Mouse (Mus musculus): ENCODE results near the gene Gbx1. TPM values are rescaled to one million over a fixed set of nuclear protein-coding genes. Genes with fewer than 3 reads are reported as not detected.

The Gbx1 gene
- polyA plus RNA-seq, 1 experiment from 2014 or later = 1.3 TPM

GRCm38 (mm10) chr5:24541144-24541569 lies 14.2 kb upstream of the Gbx1 start:
- H3K9ac ChIP-seq (replicated peaks; ENCODE audit: low read depth, low read length) = no peak overlapping the region
- WGBS = 47% methylated on average over 6 of the region's 6 CpGs
- ATAC-seq = no peak
- 0 out of 2 replicates have a peak, but pooled peaks cover 2% of the 10 kb centered on the region for H3K4me1 ChIP-seq (replicated peaks; ENCODE audit: control insufficient read depth, insufficient read depth, low read length)
- H3K4me2 ChIP-seq (ENCODE audit: low read length) = no peak overlapping the region
- H3K27me3 ChIP-seq (replicated peaks; ENCODE audit: control insufficient read depth, insufficient read depth, low read length) = no peaks in the 10 kb centered on the region
- no peaks in the 10 kb centered on the region for H3K9me3 ChIP-seq (ENCODE audit: control insufficient read depth, low read length)
- H3K36me3 ChIP-seq (ENCODE audit: control insufficient read depth, insufficient read depth) = no peaks in the 10 kb centered on the region
- no peak overlapping the region for H3K4me3 ChIP-seq (replicated peaks; ENCODE audit: low read length)
- H3K27ac ChIP-seq (ENCODE audit: low read length) = no peak overlapping the region

GRCm38 (mm10) chr5:24540387-24541143 lies 13.6 kb upstream of the Gbx1 start, which contains the start of gene Asb10:
Gene Asb10, minus strand, starts transcription at chr5:24540978.
- 54% methylated on average over 14 of the region's 14 CpGs for WGBS
- no peaks in the 10 kb centered on the region for H3K36me3 ChIP-seq (ENCODE audit: control insufficient read depth, insufficient read depth)
- no peak within 1 kb of the TSS for H3K27ac ChIP-seq (ENCODE audit: low read length)
- ATAC-seq = no peak
- H3K9me3 ChIP-seq (ENCODE audit: control insufficient read depth, low read length) = no peaks in the 10 kb centered on the region
- no peak within 1 kb of the TSS for H3K4me3 ChIP-seq (replicated peaks; ENCODE audit: low read length)
- H3K4me1 ChIP-seq (replicated peaks; ENCODE audit: control insufficient read depth, insufficient read depth, low read length) = 0 out of 2 replicates have a peak, but pooled peaks cover 2% of the 10 kb centered on the region
- no peaks in the 10 kb centered on the region for H3K27me3 ChIP-seq (replicated peaks; ENCODE audit: control insufficient read depth, insufficient read depth, low read length)
- no peak within 1 kb of the TSS for H3K9ac ChIP-seq (replicated peaks; ENCODE audit: low read depth, low read length)
- H3K4me2 ChIP-seq (ENCODE audit: low read length) = no peak within 1 kb of the TSS

GRCm38 (mm10) chr5:24539571-24540296 lies 12.7 kb upstream of the Gbx1 start:
- WGBS = 84% methylated on average over 22 of the region's 22 CpGs
- H3K4me3 ChIP-seq (replicated peaks; ENCODE audit: low read length) = no peak overlapping the region
- H3K36me3 ChIP-seq (ENCODE audit: control insufficient read depth, insufficient read depth) = no peaks in the 10 kb centered on the region
- H3K27ac ChIP-seq (ENCODE audit: low read length) = no peak overlapping the region
- H3K9ac ChIP-seq (replicated peaks; ENCODE audit: low read depth, low read length) = no peak overlapping the region
- 0 out of 2 replicates have a peak, but pooled peaks cover 2% of the 10 kb centered on the region for H3K4me1 ChIP-seq (replicated peaks; ENCODE audit: control insufficient read depth, insufficient read depth, low read length)
- no peaks in the 10 kb centered on the region for H3K9me3 ChIP-seq (ENCODE audit: control insufficient read depth, low read length)
- no peak overlapping the region for H3K4me2 ChIP-seq (ENCODE audit: low read length)
- no peak for ATAC-seq
- no peaks in the 10 kb centered on the region for H3K27me3 ChIP-seq (replicated peaks; ENCODE audit: control insufficient read depth, insufficient read depth, low read length)

DNA sequence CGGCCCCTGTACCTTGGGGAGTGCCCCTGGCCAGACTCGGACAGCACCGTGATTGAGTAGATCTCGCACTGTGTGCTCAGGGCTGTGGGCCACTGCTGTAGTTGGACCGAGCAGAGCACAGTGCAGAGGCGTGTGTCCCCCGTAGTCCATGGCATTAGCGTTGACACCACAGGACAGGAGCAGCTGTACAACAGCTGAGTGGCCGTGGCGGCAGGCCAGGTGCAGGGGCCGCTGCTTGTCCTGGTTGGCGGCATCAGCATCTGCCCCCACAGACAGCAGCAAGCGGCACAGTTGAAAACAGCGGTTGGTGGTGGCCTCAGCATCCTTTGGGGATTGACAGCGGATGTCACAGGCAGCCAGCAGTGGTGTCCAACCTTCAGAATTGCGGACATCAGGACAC lies 10.6 kb upstream of the Gbx1 start:
- Histone ChIP-seq H3K4me1 (replicated peaks; ENCODE audit: control insufficient read depth, insufficient read depth, low read length) (0 out of 2 replicates have a peak, but pooled peaks cover 2% of the 10 kb centered on the region), H3K36me3 (ENCODE audit: control insufficient read depth, insufficient read depth) (no peaks in the 10 kb centered on the region), H3K4me2 (ENCODE audit: low read length) (no peak overlapping the region), H3K27me3 (replicated peaks; ENCODE audit: control insufficient read depth, insufficient read depth, low read length) (no peaks in the 10 kb centered on the region), H3K9ac (replicated peaks; ENCODE audit: low read depth, low read length) (no peak overlapping the region), H3K4me3 (replicated peaks; ENCODE audit: low read length) (no peak overlapping the region), H3K9me3 (ENCODE audit: control insufficient read depth, low read length) (no peaks in the 10 kb centered on the region), H3K27ac (ENCODE audit: low read length) (no peak overlapping the region)
- 64% methylated on average over 16 of the region's 16 CpGs for WGBS
- no peak for ATAC-seq

DNA sequence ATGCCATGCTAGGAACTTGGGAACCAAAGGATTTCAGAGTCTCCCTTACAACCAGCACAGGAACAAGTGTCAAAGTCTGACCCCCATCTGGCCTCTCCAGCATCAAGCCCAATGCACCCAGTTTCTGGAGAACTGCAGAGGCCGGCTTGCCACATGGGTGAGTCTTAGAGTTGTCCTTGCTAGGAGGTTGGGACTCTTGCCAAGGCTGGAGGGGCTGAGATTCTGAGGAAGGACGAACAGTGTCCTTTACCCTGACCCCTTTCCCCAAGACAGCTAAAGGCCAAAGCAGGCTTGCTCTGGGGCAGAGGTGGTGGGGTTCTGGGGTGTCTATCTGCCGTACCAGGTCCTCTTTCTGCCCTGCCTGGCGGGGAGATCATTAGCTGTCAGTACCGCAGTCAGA lies 9.5 kb upstream of the Gbx1 start:
- ATAC-seq = no peak
- H3K36me3 ChIP-seq (ENCODE audit: control insufficient read depth, insufficient read depth) = no peaks in the 10 kb centered on the region
- WGBS = 32% methylated on average over 5 of the region's 5 CpGs
- H3K4me1 ChIP-seq (replicated peaks; ENCODE audit: control insufficient read depth, insufficient read depth, low read length) = 0 out of 2 replicates have a peak, but pooled peaks cover 2% of the 10 kb centered on the region
- H3K27me3 ChIP-seq (replicated peaks; ENCODE audit: control insufficient read depth, insufficient read depth, low read length) = no peaks in the 10 kb centered on the region
- H3K9me3 ChIP-seq (ENCODE audit: control insufficient read depth, low read length) = no peaks in the 10 kb centered on the region
- no peak overlapping the region for H3K9ac ChIP-seq (replicated peaks; ENCODE audit: low read depth, low read length)
- no peak overlapping the region for H3K4me2 ChIP-seq (ENCODE audit: low read length)
- no peak overlapping the region for H3K4me3 ChIP-seq (replicated peaks; ENCODE audit: low read length)
- no peak overlapping the region for H3K27ac ChIP-seq (ENCODE audit: low read length)

DNA sequence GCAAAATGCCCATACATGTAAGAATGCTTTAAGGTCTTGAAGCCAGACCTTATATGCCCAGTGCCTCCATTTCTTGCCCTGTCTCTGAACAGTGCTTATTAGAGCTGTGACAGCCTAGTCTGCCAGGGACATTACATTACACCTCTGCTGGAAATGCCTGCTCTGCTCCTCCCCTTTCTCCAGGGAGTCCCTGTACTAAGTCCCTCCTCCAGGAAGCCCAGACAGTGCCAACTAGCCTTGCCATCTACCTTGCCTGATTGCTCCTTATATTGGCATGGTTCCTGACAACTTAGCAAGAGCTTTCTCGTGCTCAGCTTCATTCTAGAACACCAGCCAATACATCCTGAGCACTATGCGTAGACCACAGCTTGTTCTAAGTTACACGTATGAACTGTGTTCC lies 8.7 kb upstream of the Gbx1 start:
- H3K9ac ChIP-seq (replicated peaks; ENCODE audit: low read depth, low read length) = no peak overlapping the region
- no peaks in the 10 kb centered on the region for H3K27me3 ChIP-seq (replicated peaks; ENCODE audit: control insufficient read depth, insufficient read depth, low read length)
- 67% methylated on average over 3 of the region's 3 CpGs for WGBS
- no peak overlapping the region for H3K4me3 ChIP-seq (replicated peaks; ENCODE audit: low read length)
- H3K4me1 ChIP-seq (replicated peaks; ENCODE audit: control insufficient read depth, insufficient read depth, low read length) = 0 out of 2 replicates have a peak, but pooled peaks cover 2% of the 10 kb centered on the region
- H3K4me2 ChIP-seq (ENCODE audit: low read length) = no peak overlapping the region
- H3K36me3 ChIP-seq (ENCODE audit: control insufficient read depth, insufficient read depth) = no peaks in the 10 kb centered on the region
- H3K9me3 ChIP-seq (ENCODE audit: control insufficient read depth, low read length) = no peaks in the 10 kb centered on the region
- ATAC-seq = no peak
- no peak overlapping the region for H3K27ac ChIP-seq (ENCODE audit: low read length)

DNA sequence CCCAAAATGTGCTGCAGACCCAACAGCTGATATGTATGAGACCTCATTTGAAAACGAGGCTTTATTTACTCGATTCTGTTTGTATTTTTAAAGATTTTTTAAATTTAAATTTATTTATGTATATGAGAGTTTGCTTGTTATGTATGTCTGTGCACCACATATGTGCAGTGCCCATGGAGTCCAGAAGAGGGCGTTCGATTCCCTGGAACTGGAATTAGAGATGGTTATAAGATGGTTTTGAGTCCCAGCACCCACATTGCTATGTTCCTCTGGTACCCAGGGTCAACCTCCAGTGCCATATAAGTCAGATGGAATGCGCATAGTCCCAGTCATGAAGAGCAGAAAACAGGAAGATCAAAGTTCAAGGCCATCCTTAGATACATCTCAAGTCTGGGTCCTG lies 7.3 kb upstream of the Gbx1 start:
- no peak for ATAC-seq
- Histone ChIP-seq H3K4me1 (replicated peaks; ENCODE audit: control insufficient read depth, insufficient read depth, low read length) (0 out of 2 replicates have a peak, but pooled peaks cover 2% of the 10 kb centered on the region), H3K9me3 (ENCODE audit: control insufficient read depth, low read length) (no peaks in the 10 kb centered on the region), H3K9ac (replicated peaks; ENCODE audit: low read depth, low read length) (no peak overlapping the region), H3K4me3 (replicated peaks; ENCODE audit: low read length) (no peak overlapping the region), H3K27me3 (replicated peaks; ENCODE audit: control insufficient read depth, insufficient read depth, low read length) (peaks cover 5% of the 10 kb centered on the region; the same call in 1 of the 2 replicates), H3K36me3 (ENCODE audit: control insufficient read depth, insufficient read depth) (no peaks in the 10 kb centered on the region), H3K4me2 (ENCODE audit: low read length) (no peak overlapping the region), H3K27ac (ENCODE audit: low read length) (no peak overlapping the region)
- WGBS = 50% methylated on average over 5 of the region's 5 CpGs

DNA sequence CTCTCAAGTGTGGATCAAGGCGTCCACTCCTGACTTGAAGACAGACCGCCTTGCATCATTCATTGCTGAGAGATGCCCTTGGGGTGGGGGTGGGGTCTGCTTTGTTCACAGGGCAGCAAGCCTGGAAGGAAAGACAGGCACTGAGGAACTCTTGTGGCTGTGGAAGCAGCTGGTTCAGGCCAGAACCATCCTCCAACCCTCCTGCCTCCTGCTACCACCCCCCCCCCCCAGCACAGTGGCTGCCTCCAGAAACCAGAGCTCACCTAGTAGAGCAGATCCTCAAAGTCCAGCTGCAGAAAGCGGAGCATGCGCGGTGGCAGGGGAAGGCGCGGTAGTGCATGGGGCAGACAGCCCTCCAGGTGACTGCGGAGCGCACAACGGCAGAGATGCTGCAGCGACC lies 6.4 kb upstream of the Gbx1 start:
- H3K4me1 ChIP-seq (replicated peaks; ENCODE audit: control insufficient read depth, insufficient read depth, low read length) = 0 out of 2 replicates have a peak, but pooled peaks cover 2% of the 10 kb centered on the region
- no peak overlapping the region for H3K27ac ChIP-seq (ENCODE audit: low read length)
- 56% methylated on average over 11 of the region's 11 CpGs for WGBS
- ATAC-seq = no peak
- H3K9ac ChIP-seq (replicated peaks; ENCODE audit: low read depth, low read length) = no peak overlapping the region
- no peaks in the 10 kb centered on the region for H3K9me3 ChIP-seq (ENCODE audit: control insufficient read depth, low read length)
- no peak overlapping the region for H3K4me3 ChIP-seq (replicated peaks; ENCODE audit: low read length)
- H3K4me2 ChIP-seq (ENCODE audit: low read length) = no peak overlapping the region
- H3K27me3 ChIP-seq (replicated peaks; ENCODE audit: control insufficient read depth, insufficient read depth, low read length) = peaks cover 11% of the 10 kb centered on the region
- H3K36me3 ChIP-seq (ENCODE audit: control insufficient read depth, insufficient read depth) = no peaks in the 10 kb centered on the region

DNA sequence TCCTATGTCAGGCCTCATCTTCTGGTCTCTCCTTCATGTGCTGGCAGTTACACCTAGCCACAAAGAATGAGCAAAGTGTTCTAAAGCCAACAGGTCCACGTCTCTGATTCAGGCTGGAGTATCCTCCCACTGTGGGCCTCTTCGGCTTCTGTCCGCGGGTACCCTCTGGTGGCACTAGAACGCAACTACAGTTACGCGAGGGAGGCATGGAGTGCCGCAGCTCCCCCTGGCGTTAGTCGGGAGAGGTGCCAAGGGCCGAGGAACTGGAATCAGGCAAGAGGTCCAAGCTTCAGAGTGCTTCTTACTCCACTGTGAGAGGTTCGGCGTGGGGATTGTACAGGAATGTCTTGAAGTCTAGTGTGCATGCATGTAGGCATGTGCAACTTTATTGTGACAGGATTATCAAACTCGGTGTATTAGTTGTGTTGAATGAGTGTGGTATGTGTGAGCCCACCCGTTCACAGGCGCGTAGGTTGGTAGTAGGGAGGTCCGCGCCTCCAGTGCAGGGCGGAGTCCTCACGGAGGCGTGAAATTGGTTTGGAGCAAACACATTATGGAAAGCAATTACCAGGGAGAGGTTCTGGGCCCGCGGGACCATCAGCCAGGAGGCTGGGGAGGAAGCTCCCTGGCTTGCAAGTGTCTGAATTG lies 3.2 kb upstream of the Gbx1 start:
- 19% methylated on average over 24 of the region's 24 CpGs for WGBS
- H3K27me3 ChIP-seq (replicated peaks; ENCODE audit: control insufficient read depth, insufficient read depth, low read length) = peaks cover 28% of the 10 kb centered on the region
- H3K4me3 ChIP-seq (replicated peaks; ENCODE audit: low read length) = no peak overlapping the region

More for the DNA sequence above, 3.2 kb upstream of the Gbx1 start:
- Histone ChIP-seq H3K27ac (ENCODE audit: low read length) (no peak overlapping the region), H3K9me3 (ENCODE audit: control insufficient read depth, low read length) (no peaks in the 10 kb centered on the region), H3K4me1 (replicated peaks; ENCODE audit: control insufficient read depth, insufficient read depth, low read length) (peaks cover 15% of the 10 kb centered on the region), H3K9ac (replicated peaks; ENCODE audit: low read depth, low read length) (no peak overlapping the region), H3K4me2 (ENCODE audit: low read length) (no peak overlapping the region), H3K36me3 (ENCODE audit: control insufficient read depth, insufficient read depth) (no peaks in the 10 kb centered on the region)
- ATAC-seq = peak; percentile 52

All from forebrain, embryonic 16.5 days (tissue).